Mouse (Mus musculus) C2C12 (cell line): ENCODE measurements around the gene Arhgap42.

Experiments used
- CEBPB ChIP-seq: IDR thresholded peaks from one replicate; pipeline ENCODE4 v1.6.1; 2011; ENCODE audit warnings: low read depth, mild to moderate bottlenecking, control low read depth, moderate library complexity
- CTCF ChIP-seq: IDR thresholded peaks from one replicate; pipeline ENCODE4 v1.5.1; 2011; ENCODE audit not compliant: control insufficient read depth, insufficient read depth, insufficient read length
- FOSL1 ChIP-seq: IDR thresholded peaks from one replicate; pipeline ENCODE4 v1.8.0; 2011; ENCODE audit warnings: mild to moderate bottlenecking, low read length; ENCODE audit not compliant: poor library complexity, insufficient read depth, severe bottlenecking
- MAX ChIP-seq: IDR thresholded peaks from one replicate; pipeline ENCODE4 v1.6.1; 2011; ENCODE audit warnings: mild to moderate bottlenecking, control low read depth
- MYOD1 ChIP-seq: IDR thresholded peaks from one replicate; pipeline ENCODE4 v1.6.1; 2011; ENCODE audit warnings: low read depth; ENCODE audit not compliant: control insufficient read depth, insufficient read length
- MYOG ChIP-seq: IDR thresholded peaks from one replicate; pipeline ENCODE4 v1.6.1; 2011; ENCODE audit not compliant: control insufficient read depth, insufficient read length; ENCODE audit errors: extremely low read depth
- USF1 ChIP-seq: IDR thresholded peaks from one replicate; pipeline ENCODE4 v1.6.1; 2011; ENCODE audit warnings: low read depth, mild to moderate bottlenecking, control low read depth, moderate library complexity

GRCm38 (mm10) chr9:9224837-9225236 lies 14.1 kb downstream of the Arhgap42 start:
- no peak for TF ChIP-seq CTCF
- TF ChIP-seq USF1 = no peak
- TF ChIP-seq FOSL1 = no peak
- TF ChIP-seq MYOG = no peak
- no peak for TF ChIP-seq MAX
- TF ChIP-seq MYOD1 = no peak
- no peak for TF ChIP-seq CEBPB
